Mouse (Mus musculus) embryonic fibroblast, embryonic 13.5 days (primary cell): Measurements from ENCODE around the gene Akap10. TPM values are rescaled to one million over a fixed set of nuclear protein-coding genes. Genes with fewer than 3 reads are reported as not detected.
"Not testable (repeated sequence)": the region's sequence is repeated elsewhere in the genome, so short reads cannot be mapped to it uniquely, and the experiment has no call there.

Experiments used
- H3K27ac ChIP-seq: 2 replicates; pipeline ENCODE4 v1.5.1; 2012; ENCODE audit warnings: low read length, control low read depth, inconsistent platforms; ENCODE audit not compliant: insufficient read depth
- H3K4me1 ChIP-seq: 2 replicates; pipeline ENCODE4 v1.6.1; 2011; ENCODE audit warnings: low read length; ENCODE audit not compliant: control insufficient read depth, insufficient read depth
- H3K4me3 ChIP-seq: 2 replicates; pipeline ENCODE4 v1.5.1; 2011; ENCODE audit warnings: mild to moderate bottlenecking, control low read depth, low read length; ENCODE audit not compliant: insufficient read depth
- CTCF ChIP-seq: IDR thresholded peaks from 2 replicates; pipeline ENCODE4 v1.5.1; 2011; ENCODE audit warnings: mild to moderate bottlenecking, control low read depth, low read length, moderate library complexity, borderline replicate concordance; ENCODE audit not compliant: insufficient read depth
- POLR2A ChIP-seq: IDR thresholded peaks from 2 replicates; pipeline ENCODE4 v1.6.1; 2011; ENCODE audit warnings: low read depth, mild to moderate bottlenecking, control low read depth, low read length, moderate library complexity
- polyA plus RNA-seq: library from polyadenylated mRNA; stranded (reverse); fragments of >200 nt; gene quantifications from 2 replicates; pipeline ENCODE4 v1.2.4, GENCODE M21; 2011; ENCODE audit warnings: low read depth; ENCODE audit not compliant: missing spikeins, insufficient read length

Gene Akap10
- polyA plus RNA-seq, 1 experiment = 20.0 TPM

DNA sequence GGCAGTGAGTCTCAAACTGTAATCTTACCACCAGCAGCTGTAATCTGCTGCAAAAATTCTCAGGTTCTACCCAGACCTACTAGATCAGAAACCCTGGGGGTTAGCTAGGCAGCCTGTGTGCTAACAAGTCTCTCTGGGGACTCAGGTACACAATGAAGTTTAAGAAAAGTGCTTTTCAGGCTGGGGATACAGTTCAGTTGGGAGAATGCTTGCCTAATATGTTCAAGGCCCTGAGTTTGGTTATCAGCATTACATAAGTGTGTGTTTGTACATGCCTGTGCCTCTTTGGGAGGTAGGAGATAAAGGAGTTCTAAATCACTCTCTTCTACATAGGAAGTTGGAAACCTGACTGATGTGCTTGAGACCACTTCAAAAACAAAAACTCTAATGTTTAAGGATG lies 63.2 kb downstream of the Akap10 start:
- TF ChIP-seq CTCF (no peak), POLR2A (no peak)
- H3K4me3 ChIP-seq = no peak overlapping the region
- no peaks in the 10 kb centered on the region for H3K4me1 ChIP-seq
- no peak overlapping the region for H3K27ac ChIP-seq

DNA sequence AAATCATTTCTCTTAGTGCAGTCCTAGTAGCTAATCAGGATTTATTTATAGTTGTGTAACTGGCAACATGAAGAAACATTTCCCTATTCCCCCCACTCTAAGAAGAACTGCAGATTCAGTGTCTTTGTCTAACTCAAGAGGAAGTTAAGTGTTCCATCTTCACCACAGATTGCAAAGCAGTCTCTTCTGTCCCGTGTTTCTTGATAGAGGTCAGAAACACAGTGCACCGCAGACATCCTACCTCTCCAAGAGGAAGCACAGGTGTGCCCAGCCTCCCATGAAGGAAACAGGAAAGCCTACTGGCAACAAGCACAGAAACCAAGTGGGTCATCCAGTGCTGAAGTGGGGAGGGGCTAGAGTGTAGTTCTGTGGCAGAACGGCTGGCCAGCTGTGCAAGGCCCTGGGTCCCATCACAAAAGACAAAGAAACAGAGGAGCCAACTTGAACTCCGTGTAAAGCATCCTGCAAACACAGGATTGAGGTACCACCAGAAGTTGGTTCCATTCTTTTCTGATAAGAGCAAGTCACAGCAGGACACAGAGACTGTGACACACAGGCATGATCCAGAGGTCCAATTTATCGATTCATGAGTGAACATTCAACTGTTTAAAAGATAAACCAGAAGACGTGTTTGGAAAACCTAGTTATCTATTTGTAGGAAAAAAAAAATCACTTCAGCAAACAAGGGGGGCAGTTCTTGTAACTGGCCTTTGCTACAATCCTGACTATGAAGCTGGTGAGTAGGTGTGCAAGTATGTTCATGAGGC lies 68.1 kb downstream of the Akap10 start:
- Histone ChIP-seq H3K4me3 (no peak overlapping the region), H3K27ac (no peak overlapping the region), H3K4me1 (no peaks in the 10 kb centered on the region)
- TF ChIP-seq POLR2A = no peak
- no peak for TF ChIP-seq CTCF

DNA sequence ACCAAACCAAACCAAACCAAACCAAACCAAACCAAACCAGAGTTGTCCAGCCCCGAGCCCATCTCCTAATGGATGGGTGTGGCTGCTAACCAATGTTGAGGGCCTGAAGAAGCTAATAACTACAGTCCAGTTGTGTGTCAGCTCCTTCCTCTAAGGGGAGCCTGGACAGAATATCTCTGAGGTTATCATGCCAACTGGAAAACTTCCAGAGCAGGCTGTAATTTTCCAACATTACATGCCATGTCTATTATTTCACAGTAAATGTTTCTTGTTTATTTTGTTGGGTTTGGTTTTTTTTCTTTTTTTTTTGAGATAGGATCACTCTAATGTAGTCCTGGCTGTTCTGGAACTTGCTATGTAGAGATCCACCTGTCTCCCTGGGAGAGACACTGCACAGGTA lies 70.7 kb downstream of the Akap10 start:
- H3K27ac ChIP-seq = no peak overlapping the region
- H3K4me1 ChIP-seq = no peaks in the 10 kb centered on the region
- no peak overlapping the region for H3K4me3 ChIP-seq
- TF ChIP-seq CTCF = no peak
- no peak for TF ChIP-seq POLR2A

DNA sequence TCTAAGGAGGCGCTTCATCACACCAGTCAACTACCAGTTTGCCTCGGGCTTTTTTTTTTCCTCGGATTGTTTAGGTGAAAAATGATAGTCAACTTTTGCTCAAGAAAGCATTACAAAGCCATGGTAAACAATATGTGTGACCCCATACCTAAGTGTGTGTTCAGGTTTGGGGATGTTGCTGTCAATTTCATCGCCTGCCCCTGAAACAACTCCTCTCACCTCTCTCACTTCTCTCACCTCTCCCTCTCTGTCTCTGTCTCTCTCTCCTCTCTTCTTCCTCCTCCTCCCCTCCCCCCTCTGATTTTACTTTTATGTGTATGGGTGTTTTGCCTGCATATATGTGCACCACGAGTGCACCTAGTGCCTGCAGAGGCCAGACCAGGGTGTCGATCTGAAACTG lies 74.5 kb downstream of the Akap10 start:
- Histone ChIP-seq H3K4me1 (no peaks in the 10 kb centered on the region), H3K27ac (peak overlapping the region; percentile 49), H3K4me3 (peak overlapping the region; percentile 72)
- TF ChIP-seq CTCF = no peak
- 0 out of 2 replicates have a peak, but pooled peaks have one; percentile 8 for TF ChIP-seq POLR2A

DNA sequence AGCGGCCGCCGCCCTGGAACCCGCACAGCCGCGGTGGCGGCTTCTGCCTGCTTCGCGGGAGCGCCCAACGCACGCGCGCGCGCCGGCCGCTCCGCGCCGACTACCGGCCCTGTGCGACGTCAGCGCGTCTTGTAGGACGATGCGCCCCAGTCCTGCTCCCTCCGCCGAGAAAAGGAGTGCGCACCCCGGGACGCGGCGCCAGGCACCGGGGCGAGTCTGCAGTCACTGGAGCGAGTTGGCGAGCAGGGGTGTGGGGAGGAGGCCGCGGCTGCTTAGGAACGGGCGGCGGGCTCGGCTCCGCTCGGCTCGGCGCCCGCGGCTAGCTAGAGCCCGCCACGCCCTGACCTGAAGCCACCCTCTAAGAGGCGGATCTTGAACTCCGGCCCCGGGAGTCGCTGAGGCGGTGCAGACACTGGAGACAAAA lies 75.1 kb downstream of the Akap10 start, which contains the start of gene Ulk2:
Gene Ulk2, minus strand, starts transcription at position 86 of the 424 bp plus-strand sequence.
- H3K4me1 ChIP-seq = no peaks in the 10 kb centered on the region
- peak within 1 kb of the TSS; percentile 49 for H3K27ac ChIP-seq
- TF ChIP-seq CTCF = no peak
- peak; percentile 97 for TF ChIP-seq POLR2A
- peak within 1 kb of the TSS; percentile 72 for H3K4me3 ChIP-seq

DNA sequence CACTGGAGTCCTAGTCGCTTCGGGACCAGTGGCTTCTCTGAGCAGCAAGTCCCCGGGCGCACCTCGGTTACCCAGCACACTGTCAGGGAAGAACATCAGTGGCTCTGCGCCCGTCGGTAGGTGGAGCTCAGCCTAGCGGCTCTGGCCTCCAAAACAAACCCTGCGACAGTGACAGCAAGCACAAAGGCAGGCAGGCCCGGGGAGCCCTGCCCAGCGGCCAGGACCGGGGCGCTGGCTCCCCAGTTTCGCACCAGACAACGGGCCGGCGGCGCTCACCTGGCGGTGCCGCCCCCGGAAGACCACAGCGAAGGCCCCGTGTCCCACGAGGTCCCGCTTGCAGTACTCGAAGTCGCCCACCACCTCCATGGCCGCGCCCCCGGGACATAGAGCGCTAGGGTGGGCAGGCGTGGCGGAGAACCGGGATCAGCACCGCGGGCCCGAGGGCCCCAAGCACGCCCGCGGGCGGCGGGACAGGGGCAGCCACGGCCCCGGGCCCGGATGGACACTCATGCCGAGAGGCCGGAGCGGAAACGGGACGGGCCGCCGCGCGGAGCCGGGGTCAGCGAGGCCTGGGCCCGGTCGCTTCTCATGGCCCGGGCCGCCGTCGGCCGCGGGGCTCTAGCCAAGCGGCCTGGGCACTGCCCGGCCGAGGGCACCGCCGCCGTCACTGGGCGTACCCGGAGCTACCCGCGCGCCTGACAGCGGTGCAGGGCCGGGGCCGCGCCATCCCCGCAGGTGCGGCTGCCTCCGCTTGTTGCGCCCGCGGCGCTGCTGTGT lies 75.7 kb downstream of the Akap10 start:
- H3K4me3 ChIP-seq = peak overlapping the region; percentile 72
- TF ChIP-seq CTCF (peak; percentile 36; the same call in 1 of the 2 replicates), POLR2A (peak; percentile 60; the same call in 1 of the 2 replicates)
- 0 out of 2 replicates have a peak overlapping the region, but pooled peaks have one; percentile 29 for H3K27ac ChIP-seq
- H3K4me1 ChIP-seq = no peaks in the 10 kb centered on the region

DNA sequence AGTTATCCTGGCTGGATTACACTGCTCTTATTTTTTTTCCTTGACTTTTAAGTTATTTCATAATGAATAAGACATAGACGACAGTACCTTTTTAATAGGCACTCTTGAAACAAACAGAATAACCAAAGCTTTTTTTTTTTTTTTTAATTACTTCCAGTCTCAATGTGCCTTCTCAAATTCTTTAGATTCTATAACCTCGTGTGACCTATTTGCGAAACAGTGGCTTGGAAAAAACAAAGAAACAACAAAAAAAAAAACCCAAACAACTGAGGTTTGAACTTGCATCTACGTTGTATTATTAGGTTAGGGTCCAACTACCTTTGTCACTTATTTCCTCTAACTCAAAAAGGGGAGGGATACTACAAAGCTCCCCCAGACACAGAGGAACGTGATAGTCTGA lies 76.4 kb downstream of the Akap10 start:
- Histone ChIP-seq H3K27ac (no peak overlapping the region), H3K4me3 (peak overlapping the region; percentile 72), H3K4me1 (no peaks in the 10 kb centered on the region)
- TF ChIP-seq POLR2A (no peak), CTCF (no peak)

DNA sequence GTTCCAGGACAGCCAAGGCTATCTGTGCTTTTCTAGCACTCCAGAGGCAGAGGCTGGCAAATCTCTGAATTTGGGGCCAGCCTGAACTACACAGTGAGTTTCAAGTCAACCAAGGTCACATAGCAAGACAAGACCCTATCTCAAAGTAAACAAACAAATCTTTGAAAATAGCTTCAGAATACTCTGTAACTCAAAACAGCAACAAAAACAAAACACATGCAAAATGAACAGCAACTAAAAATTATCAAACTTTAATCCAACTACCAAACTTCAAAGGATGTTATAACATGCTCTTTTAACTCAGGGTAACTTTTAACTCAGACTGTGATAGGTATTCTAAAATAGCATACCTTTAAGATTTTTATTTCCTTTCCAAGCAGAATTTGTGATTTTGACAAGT lies 77.1 kb downstream of the Akap10 start:
- no peak overlapping the region for H3K4me3 ChIP-seq
- H3K27ac ChIP-seq = no peak overlapping the region
- TF ChIP-seq POLR2A = no peak
- H3K4me1 ChIP-seq = no peaks in the 10 kb centered on the region

DNA sequence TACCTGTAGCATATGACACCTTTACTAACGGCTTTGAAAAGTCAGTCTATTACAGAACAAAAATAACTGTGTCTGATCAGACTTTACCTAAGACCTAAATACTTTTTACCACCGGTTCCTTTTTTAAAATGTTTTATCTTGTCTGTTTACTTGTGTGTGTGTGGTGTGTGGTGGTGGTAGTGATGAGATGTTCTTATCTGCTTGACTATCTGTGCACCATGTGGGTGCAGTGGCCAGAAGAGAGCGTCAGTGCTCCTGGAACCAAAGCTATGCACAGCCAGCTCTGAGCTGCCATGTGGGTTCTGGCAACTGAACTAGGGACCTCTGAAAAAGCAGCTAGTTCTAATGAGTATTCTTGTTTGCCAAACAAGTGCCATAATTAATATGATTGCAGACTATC lies 78.9 kb downstream of the Akap10 start:
- Histone ChIP-seq H3K27ac (no peak overlapping the region), H3K4me3 (no peak overlapping the region), H3K4me1 (no peaks in the 10 kb centered on the region)
- TF ChIP-seq CTCF (no peak), POLR2A (no peak)

DNA sequence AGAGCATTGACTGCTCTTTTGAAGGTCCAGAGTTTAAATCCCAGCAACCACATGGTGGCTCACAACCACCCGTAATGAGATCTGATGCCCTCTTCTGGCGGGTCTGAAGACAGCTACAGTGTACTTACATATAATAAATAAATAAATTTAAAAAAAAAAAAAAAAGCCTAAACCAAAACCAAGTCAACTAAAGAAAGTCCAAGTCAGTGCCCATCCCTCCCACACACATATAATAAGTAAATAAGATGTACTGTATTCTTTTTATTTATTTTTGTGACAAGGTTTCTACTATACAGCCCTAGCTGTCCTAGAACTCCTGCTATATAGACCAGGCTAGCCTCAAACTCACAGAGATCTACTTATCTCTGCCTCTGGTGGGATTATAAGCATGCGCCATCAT lies 89.4 kb downstream of the Akap10 start:
- H3K4me1 ChIP-seq, H3K27ac ChIP-seq, H3K4me3 ChIP-seq: not testable (repeated sequence)
